Mouse (Mus musculus) heart, adult 2 months (tissue): ENCODE measurements at regions not wholly inside any gene's neighbourhood (a gene's known extent, or its start where the extent isn't known, plus 50 kb on each side); places are given as distances from the start of the nearest gene placed in this dataset.

Experiments
- CTCF ChIP-seq: fragments of 200-600 bp; IDR thresholded peaks from 2 replicates; pipeline ENCODE4 v1.8.1; 2022; ENCODE audit warnings: antibody characterized with exemption, mild to moderate bottlenecking, moderate library complexity
- EP300 ChIP-seq: fragments of 200-500 bp; IDR thresholded peaks from 2 replicates; pipeline ENCODE4 v1.6.1; 2011; ENCODE audit warnings: low read depth, low read length, control low read depth; ENCODE audit not compliant: insufficient read depth
- POLR2A ChIP-seq: fragments of 200-500 bp; IDR thresholded peaks from 2 replicates; pipeline ENCODE4 v1.6.1; 2011; ENCODE audit warnings: mild to moderate bottlenecking, low read depth, low read length, control low read depth; ENCODE audit not compliant: insufficient read depth

GRCm38 (mm10) chr5:107045163-107045562 is 81.0 kb downstream of the Cdc7 start:
- no peak for TF ChIP-seq POLR2A
- no peak for TF ChIP-seq CTCF
- TF ChIP-seq EP300 = no peak
